Mouse (Mus musculus) subcutaneous adipose tissue, adult 2 months (tissue): ENCODE data around the gene Rtn4. TPM values are rescaled to one million over a fixed set of nuclear protein-coding genes. Genes with fewer than 3 reads are reported as not detected.

Source experiments
- polyA plus RNA-seq: library from polyadenylated mRNA; depleted of rRNA; stranded (reverse); fragments of >200 nt; gene quantifications from 2 replicates; pipeline ENCODE4 v1.2.3, GENCODE M21; 2012; ENCODE audit warnings: low replicate concordance; rRNA removed

The Rtn4 gene
- 141 and 178 TPM in 2 replicates for polyA plus RNA-seq

GRCm38 (mm10) chr11:29692683-29693272, at the start of gene Rtn4:
Rtn4 (plus strand) TSS chr11:29692947.

Other genes with a start within 250 kb of the Rtn4 start
- 4.4 and 7.4 TPM in 2 replicates for gene Prorsd1, start 177.9 kb upstream of the Rtn4 start, polyA plus RNA-seq
- gene Mtif2, start 166.5 kb upstream of the Rtn4 start, polyA plus RNA-seq, result 13.0 and 14.2 TPM in 2 replicates
- 0.07 TPM in 1 of 2 replicates, not detected in the other for gene Clhc1, start 145.0 kb upstream of the Rtn4 start, polyA plus RNA-seq
- 93.2 and 229 TPM in 2 replicates for gene Rps27a, start 144.8 kb upstream of the Rtn4 start, polyA plus RNA-seq
- 0.04 and 0.15 TPM in 2 replicates for gene 4931440F15Rik, start 132.7 kb downstream of the Rtn4 start, polyA plus RNA-seq